In genomic region chr2:63183563-63184545, GRCm38 (mm10) we compare ENCODE assay signal across 9 mouse cellular contexts. TPM values are rescaled to one million over a fixed set of nuclear protein-coding genes. Genes with fewer than 3 reads are reported as not detected.
DNase-seq lines count a peak whose midpoint lies in the region; ATAC-seq lines count a peak whose summit lies in the region.
"Had no signal": no experiment of that assay in that cellular context is flagged by ENCODE, and none has a peak within 500 bp of the region (broad histone marks: within the 10 kb centered on the region; RNA-seq: fewer than 3 reads in every experiment).

Kcnh7 (minus strand) TSS chr2:63184287.

- WGBS in hindbrain, embryonic 14.5 days = under 1% methylated on average over 48 of the region's 49 CpGs
- WGBS in limb, embryonic 15.5 days = 1% methylated on average over 46 of the region's 49 CpGs

- H3K36me3 ChIP-seq in hindbrain, embryonic 14.5 days (replicated peaks; ENCODE audit: control insufficient read depth, insufficient read depth) = no peaks in the 10 kb centered on the region
- H3K36me3 ChIP-seq in limb, embryonic 15.5 days = no peaks in the 10 kb centered on the region

- no peaks in the 10 kb centered on the region for H3K9me3 ChIP-seq in hindbrain, embryonic 14.5 days (ENCODE audit: control insufficient read depth, low read length)
- H3K9me3 ChIP-seq in limb, embryonic 15.5 days = no peaks in the 10 kb centered on the region

- H3K27me3 ChIP-seq in hindbrain, embryonic 14.5 days (ENCODE audit: control insufficient read depth, insufficient read depth, low read length) = no peaks in the 10 kb centered on the region
- H3K27me3 ChIP-seq in limb, embryonic 15.5 days = peaks cover 24% of the 10 kb centered on the region

- peaks cover 10% of the 10 kb centered on the region for H3K4me1 ChIP-seq in hindbrain, embryonic 14.5 days (replicated peaks; ENCODE audit: control insufficient read depth, insufficient read depth, low read length)
- H3K4me1 ChIP-seq in limb, embryonic 15.5 days = peaks cover 10% of the 10 kb centered on the region

- peak within 1 kb of the TSS; percentile 73 for H3K9ac ChIP-seq in hindbrain, embryonic 14.5 days
- no peak within 1 kb of the TSS for H3K9ac ChIP-seq in limb, embryonic 15.5 days

- peak within 1 kb of the TSS; percentile 55 for H3K4me2 ChIP-seq in hindbrain, embryonic 14.5 days (replicated peaks)
- H3K4me2 ChIP-seq in limb, embryonic 15.5 days = peak within 1 kb of the TSS; percentile 58

- ATAC-seq in hindbrain, embryonic 14.5 days (ENCODE audit: low FRiP score) = peak; percentile 87
- no peak for ATAC-seq in limb, embryonic 15.5 days (ENCODE audit: insufficient number of reproducible peaks, low FRiP score, low TSS enrichment, low read depth)
- no peak for ATAC-seq in granulocyte monocyte progenitor cell, adult 5-6 weeks (replicated peaks; ENCODE audit: poor library complexity, severe bottlenecking)

- H3K4me3 ChIP-seq in hindbrain, embryonic 14.5 days (replicated peaks; ENCODE audit: low read length) = peak within 1 kb of the TSS; percentile 47
- H3K4me3 ChIP-seq in limb, embryonic 15.5 days = peak within 1 kb of the TSS; percentile 38
- H3K4me3 ChIP-seq: myocyte had no signal

- DNase-seq in kidney, postnatal 10 days = peak; percentile 4
- no peak for DNase-seq in kidney, postnatal 25 days
- peak; percentile 40 for DNase-seq in embryo, embryonic 10.5 days (ENCODE audit: low spot score)
- DNase-seq in hindbrain, embryonic 14.5 days (ENCODE audit: low spot score) = peak; percentile 66
- DNase-seq in right cerebral cortex, adult 18-20 months = peak; percentile 57
- DNase-seq in T-cell, adult 2 months (ENCODE audit: low spot score) = no peak

- H3K27ac ChIP-seq in hindbrain, embryonic 14.5 days = peak within 1 kb of the TSS; percentile 80
- H3K27ac ChIP-seq in limb, embryonic 15.5 days = no peak within 1 kb of the TSS

RNA-seq across cellular contexts. Expression of gene Kcnh7, which starts in this region (rescaled TPM):
- 9.9 and 11.4 TPM in 2 replicates for polyA plus RNA-seq in hindbrain, embryonic 14.5 days (2014; fragmentation: Nextera tagmentation; extraction: Ambion mirVana)
- 1.6 and 2.4 TPM in 2 replicates for polyA plus RNA-seq in limb, embryonic 15.5 days (2015; fragmentation: Nextera tagmentation; extraction: Ambion mirVana)
- total RNA-seq in granulocyte monocyte progenitor cell, adult 5-6 weeks (2014; fragmentation: Nextera tagmentation) = not detected in 2 replicates
- 0.04 TPM in 1 of 2 replicates, not detected in the other for total RNA-seq in granulocyte monocyte progenitor cell, adult 5-6 weeks (2017)

Comparison
In these comparisons a context has a peak if more than half of its experiments do, and no peak if none do; other contexts are left out.
1. DNase-seq: peak in kidney, postnatal 10 days (single experiment), embryo, embryonic 10.5 days (single experiment), hindbrain, embryonic 14.5 days (single experiment) and right cerebral cortex, adult 18-20 months (single experiment); none in kidney, postnatal 25 days (0 of 2) and T-cell, adult 2 months (single experiment).